Mouse (Mus musculus) gonadal fat pad, adult 2 months (tissue): ENCODE measurements around the gene Ispd. TPM values are rescaled to one million over a fixed set of nuclear protein-coding genes. Genes with fewer than 3 reads are reported as not detected.
"Not testable (repeated sequence)": the region's sequence is repeated elsewhere in the genome, so short reads cannot be mapped to it uniquely, and the experiment has no call there.

Source experiments
- DNase-seq: peaks from one replicate; pipeline ENCODE4 v3.0.0-alpha.2; 2012; ENCODE audit warnings: low read depth
- polyA plus RNA-seq: library from polyadenylated mRNA; depleted of rRNA; stranded (reverse); fragments of >200 nt; gene quantifications from 2 replicates; pipeline ENCODE4 v1.2.3, GENCODE M21; 2012; rRNA removed

Gene Ispd
- polyA plus RNA-seq: 2.0 and 2.1 TPM in 2 replicates

DNA sequence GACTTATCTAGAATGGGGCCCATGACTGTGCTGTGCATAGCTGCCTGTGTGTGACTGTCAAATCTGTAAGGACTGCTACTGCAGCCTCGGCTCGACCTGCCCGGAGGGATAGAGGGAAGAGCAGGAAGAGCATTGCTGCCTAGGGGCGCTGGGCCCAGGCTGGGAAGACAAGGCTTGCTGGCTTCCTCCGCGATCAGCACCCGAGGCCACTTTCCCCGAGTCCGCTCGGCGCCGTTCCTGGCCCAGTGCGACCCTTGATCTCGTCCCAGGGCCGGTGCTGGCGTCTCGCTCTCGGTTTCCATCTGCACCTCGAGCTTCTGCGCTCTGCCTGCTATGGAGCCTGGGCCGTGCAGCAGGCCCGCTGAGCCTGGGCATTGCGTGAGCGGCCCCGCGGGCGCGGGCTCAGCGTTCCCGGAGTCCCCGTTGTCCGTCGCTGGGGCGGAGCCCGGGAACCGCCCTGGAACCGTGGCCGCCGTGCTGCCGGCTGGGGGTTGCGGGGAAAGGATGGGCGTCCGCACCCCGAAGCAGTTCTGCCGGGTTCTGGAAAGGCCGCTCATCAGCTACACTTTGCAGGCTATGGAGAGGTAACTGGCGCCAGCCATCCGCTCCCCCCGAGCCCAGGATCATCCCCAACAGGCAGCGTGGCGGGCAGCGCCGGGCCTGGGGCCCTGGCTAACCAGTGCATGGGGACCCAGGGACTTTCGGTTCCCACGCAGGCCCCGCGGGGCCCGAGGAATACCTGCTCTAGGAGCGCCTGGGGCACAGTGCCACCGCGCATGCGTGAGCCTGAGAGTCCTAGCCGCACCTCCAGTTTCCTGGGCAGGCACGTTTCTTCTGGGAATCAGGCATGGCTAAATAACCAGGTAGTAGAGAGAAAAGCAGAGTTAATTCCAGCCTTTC is at the start of gene Ispd, which contains the start of gene D630036H23Rik:
TSS of gene Ispd (plus strand) at position 10 of the 900 bp plus-strand sequence.
TSS of gene D630036H23Rik (minus strand) at position 741 of the 900 bp plus-strand sequence.
- DNase-seq: no peak

DNA sequence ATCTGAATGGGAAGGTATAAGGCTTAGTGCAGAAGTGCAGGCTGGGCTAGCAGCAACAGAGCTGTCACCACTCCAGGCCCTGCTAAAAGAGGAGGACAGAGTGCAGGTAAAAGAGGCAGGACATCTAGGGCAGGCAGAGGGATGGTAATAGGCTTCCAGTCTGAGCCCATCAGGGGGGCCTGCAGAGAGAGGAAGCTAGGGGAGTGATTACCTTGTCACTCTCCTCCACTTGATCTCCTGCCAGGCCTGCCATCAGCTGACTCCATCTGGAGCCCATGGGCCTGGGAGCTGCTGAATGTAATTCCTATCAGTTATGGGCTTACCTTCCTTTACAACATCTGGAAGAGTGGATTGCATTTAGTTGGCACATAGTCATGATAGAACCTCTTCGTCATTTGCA is 48.6 kb upstream of the Ispd start:
- no peak for DNase-seq

DNA sequence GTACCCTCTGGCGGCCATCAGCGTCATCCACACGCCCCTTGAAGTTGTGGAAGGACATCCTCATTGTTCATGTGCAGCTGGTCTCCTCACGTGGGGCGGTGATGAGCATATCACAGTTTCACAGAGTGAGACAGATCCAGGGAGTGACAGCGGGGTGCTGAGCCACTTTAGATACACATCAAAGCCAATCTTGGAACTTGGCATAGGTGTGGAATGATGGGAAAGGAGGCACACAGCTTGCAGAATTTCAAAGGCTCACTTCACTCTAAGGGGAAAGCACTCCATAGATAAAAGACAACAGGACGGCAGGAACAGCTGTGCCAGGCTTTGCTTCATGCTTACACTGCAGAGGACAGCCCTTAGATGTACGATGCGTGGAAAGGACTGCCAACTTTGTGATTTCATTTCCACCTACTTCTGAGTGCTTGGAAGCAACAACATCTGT is 47.4 kb upstream of the Ispd start:
- no peak for DNase-seq

DNA sequence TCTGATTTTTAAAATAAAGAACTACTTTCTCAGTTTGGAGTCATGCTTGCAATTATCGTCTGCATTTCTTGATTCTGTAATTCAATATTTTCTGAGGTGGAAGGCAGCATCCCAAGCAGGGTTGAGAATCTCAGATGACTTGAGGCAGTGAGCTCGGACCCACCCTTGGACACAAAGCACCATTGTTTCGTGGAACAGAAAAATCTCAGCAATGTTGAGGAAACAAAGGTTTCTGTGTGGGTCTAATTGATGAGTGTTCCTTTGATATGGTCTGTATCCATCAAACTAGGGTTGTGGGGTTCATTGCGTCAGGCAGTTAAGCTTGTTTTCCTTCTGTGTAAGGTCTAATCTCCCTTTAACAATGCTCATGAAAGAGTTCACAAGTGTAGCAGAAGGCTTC is 37.1 kb upstream of the Ispd start:
- no peak for DNase-seq

DNA sequence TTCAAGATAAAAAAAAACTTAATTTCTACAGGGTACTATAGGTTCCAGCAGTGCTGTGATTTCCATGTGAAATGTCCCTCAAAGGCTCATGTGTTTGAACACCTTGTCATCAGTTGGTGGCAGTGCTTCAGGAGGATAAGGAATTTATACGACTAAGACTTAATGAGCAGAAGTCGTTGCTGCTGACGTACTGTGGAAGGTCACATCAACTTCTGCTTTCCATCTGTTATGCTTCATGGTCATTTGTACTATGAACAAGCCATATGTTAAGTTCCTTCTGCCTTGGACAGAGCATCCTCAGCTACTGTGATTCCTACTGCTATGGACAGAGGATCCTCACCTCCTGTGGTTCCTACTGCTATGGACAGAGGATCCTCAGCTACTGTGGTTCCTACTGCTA is 21.2 kb upstream of the Ispd start:
- DNase-seq: no peak

DNA sequence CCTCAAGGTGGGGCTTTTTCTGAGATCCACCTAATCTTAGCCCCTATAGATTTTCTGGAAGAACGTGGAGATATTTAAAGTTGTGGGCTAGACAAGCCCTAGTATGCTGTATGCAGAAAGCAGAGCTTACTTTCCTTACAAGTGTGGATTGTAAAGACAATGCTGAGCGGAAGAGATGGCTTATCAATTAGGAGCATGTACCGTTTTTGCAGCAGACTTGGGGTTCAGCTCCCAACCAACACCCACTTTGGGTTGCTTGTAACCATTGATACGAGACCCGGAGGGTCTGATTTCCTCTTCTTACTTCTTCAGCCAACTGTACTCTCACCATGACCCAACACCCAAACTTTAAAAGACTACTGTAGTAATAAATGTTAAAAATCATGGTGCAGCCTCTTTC is 20.6 kb upstream of the Ispd start:
- DNase-seq: no peak

DNA sequence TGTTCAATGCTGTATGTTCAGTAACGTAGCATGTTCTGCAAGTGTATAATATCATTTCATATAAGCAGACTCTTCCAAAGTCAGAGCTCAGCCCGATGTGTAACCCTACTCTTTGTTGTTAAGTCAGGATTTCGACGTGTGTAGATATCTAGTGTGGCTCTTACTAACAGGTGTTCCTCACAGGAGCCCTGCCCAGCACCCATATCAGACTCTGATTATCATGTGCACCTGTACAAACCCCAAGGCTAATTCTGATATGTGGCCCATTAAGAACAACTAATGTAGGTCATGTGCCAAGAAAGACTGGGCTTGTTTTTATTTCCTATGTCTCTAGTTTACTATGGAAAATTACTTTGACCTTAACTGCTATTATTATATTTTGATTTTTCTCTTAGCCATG is 17.2 kb upstream of the Ispd start:
- no peak for DNase-seq

DNA sequence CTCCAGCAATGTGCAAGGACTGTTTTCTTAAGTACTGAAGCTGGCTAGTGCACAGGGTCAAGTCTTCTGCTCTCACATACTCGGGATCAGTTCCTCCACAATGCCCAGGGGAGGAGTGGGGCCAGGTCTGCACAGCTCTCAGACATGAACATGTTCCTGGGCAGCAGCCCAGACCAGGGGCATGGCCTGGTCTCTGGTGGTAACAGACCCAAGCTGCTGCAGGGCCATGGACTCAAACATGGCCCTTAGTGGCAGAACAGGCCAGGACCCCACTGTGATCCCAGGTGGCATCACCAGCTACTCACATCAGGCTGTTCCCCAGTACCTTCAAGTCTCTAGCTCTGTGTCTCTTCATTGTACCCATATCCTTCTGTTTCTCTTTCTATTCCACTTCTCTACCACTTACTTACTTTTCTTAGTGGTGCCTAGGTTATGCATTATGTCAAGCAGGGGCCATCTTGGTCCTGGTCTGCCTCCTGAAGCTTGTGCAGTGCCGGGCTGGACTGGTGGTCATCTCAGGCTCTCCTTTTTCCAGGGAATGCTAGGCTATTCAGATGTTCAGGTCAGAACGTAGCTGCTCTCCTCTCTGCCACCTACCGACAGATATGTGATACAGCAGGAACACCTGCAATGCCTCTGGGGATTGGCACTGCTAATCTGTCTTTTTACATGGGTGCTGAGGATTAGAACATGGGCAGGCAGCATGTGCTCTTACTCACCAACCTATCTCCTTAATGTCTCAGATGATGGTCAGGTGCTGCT is 7.8 kb upstream of the Ispd start:
- DNase-seq: no peak

DNA sequence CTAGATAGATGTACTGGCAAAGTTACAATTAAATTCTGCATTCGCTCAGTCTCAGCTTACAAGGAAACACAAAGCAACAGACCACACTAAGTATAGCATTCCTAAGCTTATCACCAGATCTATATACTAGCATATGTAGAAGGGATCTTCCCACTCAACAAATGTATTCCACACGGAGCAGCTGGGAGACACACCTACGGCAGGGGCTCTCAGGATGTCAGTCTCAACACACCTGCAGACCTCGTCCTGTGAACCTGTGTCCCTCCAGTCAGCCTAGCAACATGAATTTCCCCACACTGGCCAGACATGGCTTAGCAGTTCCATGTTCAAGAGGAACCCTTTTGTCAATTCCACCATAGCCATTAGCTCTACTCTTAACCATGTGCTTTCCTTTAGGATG is 4.9 kb upstream of the Ispd start:
- not testable (repeated sequence) for DNase-seq

DNA sequence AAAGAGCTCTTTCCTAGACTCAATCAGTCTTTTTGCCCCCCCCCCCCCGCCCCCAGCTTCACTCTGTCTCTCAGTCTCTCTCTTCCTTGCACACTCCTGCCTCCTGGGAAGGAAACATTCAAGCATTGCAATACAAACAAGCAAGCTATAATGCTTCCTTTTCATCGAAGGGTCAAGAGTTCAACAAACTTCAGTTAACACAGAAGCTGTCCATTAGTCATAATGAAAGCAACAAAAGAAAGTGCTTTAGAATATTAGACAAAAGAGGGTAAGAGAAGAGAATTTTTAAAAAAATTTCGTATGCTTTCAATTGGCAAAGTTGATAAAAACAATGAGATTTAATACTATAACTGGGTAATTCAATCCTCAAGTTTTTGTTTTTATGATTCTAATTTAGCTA is 996 bp upstream of the Ispd start:
- DNase-seq: no peak

DNA sequence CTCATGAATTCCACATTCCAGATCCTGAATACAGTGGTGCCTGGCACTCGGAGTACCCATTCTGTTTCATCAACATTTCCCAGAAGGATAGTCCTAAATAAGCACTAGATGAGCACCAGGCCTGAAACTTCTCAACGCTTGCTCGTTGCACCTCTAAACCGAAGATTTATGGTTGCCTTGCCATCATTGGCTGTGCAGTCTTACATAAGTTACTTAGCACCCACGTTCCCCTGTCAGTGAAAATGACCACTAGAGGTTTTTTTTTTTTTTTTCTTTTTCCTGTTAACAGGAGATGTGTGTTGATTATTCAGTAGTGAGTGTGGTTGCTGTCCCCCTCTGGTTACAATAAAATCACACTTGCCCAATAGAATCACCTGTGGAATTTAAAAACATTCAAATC is 444 bp upstream of the Ispd start:
- no peak for DNase-seq

DNA sequence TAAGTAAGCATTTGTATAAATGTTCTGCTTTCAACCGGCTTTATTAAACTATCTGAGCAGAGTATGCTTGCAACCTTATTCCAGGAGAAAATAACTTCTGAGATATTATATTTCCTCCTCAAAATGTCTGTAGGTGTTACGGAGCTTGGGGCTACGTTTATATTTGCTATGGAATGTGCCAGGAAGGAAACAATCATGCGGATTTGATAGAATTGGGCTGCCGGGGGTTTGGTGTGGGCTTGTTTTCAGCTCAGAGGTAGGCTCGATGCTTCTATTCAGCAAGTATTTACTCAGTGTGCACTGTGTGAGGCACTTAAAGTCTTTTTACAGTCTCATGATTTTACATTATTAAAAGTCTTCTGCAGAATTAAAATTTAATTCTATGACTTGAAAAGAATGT is 4.1 kb downstream of the Ispd start:
- DNase-seq: no peak

DNA sequence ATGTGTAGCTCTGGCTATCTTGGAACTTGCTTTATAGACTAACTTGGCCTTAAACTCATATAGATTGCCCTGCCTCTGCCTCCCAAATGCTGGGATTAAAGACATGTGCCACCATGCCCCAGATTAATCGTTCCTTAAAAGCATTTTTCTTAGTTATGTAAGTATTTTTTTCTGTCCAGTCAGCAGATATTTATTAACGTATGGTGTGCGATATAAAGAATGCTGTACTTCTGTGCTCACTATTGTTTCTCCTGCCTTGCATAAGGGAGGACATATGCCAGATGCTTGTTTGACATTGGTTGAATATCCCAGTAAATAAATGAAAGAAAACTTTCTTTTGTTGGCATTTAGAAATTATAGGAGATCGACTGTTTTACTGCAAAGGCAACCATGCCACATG is 5.7 kb downstream of the Ispd start:
- no peak for DNase-seq

DNA sequence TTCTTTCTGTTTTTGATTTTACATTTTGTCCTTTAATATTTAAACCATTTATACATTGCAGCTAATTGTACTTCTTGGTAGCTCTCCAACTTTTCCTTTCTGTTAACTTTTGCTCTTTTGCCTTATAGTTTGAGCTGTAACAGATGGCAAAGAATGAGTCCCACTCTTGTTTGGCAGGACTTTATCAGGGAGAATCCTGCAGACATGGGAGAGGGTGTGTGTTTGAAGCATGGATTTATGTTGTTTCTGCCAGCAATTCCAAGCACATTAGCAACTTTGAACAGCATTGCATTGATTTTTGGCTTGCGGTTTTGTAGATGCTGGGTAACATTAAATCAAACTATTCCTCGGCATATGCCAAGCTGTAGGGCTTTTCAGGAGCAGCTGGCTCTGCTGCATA is 13.9 kb downstream of the Ispd start:
- DNase-seq: no peak

DNA sequence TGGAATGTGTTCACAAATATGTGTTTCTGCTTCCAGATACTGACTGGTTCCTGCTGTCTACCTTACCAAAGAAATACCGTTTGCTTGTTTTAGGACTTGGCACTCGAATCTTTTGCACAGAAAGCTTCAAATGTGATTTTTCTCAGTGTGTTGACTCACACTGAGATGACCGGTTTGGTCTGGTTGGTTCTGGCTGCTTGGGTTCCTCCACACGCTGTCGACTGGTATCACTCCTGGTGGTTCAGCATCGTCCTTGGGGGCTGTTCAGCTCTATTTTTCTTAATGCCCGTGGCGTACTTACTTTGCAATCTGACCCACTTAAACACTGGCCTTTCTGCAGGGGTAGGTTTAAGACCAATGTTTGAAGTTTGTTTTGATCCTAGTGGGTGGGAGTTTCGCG is 42.4 kb downstream of the Ispd start:
- DNase-seq: no peak

DNA sequence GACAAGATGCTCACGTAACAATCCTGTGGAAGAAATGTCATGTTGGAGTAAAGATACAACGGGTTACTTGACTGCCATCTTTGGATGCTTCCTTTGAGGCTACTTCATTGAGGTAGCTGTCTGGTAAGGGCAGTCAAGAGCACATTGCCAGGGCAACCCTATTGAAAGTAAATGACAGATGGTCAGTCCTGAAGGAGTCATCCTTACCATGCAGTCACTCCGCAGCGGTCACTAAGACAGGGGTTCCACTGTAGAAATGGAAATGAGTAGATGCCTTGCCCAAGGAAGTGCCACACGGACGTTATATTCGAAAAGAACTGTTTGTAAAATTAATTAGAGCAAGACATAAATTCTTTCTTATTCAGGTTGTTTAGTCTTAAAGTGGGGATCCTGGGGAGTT is 44.0 kb downstream of the Ispd start:
- DNase-seq: no peak

DNA sequence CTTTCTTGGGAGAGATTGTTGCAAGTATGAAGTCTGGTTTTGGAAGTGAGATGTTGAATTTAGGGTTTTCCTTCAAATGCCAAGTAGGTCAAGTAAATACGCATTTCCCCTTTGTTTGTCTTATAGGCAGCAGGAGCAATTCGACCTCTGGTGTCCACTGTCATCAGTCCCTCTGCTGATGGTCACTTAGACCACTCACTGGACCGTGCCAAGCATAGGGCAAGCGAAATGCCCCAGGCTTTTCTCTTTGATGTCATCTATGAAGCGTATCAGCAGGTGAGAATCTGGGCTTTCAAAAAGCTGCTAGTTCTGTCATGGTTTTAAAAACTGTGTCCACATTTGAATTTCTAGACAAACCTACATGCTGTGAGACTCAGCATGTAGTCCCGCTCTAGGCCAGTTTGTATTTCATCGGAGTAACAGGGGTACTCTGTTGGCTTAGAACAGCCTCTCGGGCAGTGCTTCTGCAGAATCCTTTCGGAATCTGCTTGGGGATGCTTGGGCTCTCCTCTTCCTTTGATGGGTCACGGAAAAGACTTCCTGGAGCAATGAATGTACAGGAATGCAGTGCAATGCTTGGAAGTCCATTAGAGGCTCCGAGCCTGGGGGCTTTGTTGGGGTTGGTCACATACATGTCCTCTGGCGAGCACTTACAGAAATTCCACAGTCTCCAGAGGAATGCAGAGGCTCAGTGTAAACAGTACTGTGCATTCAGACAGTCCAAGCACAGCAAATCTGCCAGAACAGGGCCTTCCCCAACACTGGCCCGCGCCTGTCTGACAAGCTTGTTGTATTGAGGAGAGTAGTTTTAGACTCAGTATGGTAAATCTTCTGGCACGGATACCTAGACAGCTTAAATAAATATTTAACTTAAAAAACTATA is 45.2 kb downstream of the Ispd start:
- DNase-seq: no peak

DNA sequence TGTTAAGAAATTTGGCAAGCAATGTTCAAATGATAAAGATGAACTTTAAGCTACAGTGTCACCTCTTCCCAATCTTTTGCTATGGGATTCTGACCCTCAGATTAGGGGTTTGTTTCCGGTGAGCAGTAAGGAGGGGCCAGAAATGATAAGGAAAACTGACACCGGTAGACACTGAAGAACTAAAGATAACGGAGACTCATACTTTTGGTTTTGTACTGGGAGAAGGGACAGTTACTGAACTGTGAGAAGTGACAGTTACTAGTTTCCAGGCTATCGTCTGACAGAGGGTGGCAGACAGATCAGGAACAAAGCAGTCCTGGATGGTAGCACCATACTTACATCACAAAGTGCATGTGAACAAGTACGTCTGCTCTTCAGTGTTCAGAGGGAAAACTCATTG is 55.7 kb downstream of the Ispd start:
- DNase-seq: no peak

DNA sequence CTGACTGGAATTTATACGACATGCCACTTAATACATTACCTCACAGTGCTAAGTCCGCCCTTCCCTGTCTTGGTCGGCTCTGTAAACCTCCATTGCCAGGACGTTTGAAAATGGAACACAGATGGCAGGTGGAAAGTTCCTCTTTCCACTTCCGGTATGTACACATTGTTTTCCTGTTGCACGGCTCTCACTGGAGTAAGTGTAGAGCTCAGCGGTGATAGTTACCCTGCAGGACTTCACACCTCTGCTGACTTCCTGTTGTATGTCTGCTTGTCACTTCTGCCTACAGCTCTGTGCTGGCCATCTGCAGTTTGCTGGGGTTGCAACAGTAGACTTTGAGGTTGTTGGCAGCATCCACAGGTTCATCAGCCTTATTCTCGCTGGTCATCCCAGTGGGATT is 58.1 kb downstream of the Ispd start:
- DNase-seq: no peak

DNA sequence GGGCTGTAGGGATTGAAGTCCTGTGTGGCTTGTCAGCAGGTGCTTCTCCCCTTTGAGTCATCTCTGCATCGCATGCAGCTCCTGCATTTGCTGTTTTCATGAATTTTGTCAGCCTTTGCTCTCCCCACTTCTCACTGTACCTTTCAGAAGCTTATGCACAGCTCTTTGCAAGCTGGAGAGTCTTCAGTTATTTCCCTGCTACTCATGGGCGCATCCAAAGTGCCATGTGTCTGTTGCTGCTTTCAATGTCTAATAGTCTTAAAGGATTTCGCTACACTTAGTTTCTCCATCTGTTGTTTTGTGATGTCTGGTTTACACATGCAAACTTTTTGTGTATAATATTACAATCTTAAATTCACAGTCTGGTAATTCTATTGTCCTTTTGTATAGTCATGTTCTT is 74.8 kb downstream of the Ispd start:
- DNase-seq: no peak

DNA sequence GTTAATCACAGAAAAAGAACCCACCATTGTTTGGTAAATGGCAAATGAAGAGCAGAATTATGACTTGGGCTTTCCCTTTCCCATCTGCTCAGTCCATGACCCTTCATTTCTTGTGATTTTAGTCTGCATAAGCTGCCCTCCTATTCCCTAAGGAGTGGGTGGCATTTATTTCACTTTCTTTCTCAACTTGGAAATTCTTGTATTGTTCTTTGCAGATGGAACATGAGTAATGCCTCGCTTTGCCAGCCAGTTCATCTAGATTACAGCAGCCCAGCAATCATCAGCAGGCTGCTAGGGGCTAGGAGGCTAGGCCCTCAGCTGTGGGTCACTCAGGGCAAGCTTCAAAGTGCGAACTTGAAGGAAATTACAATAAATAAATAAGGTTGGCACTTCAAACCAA is 76.5 kb downstream of the Ispd start:
- no peak for DNase-seq
